Mouse (Mus musculus) heart, embryonic 13.5 days (tissue): ENCODE results near the gene Pilrb2. TPM values are rescaled to one million over a fixed set of nuclear protein-coding genes. Genes with fewer than 3 reads are reported as not detected.

Experiments
- polyA plus RNA-seq: library from polyadenylated mRNA; unstranded; fragments of >200 nt; fragmentation: Nextera tagmentation; extraction: Ambion mirVana; gene quantifications from 2 replicates; pipeline ENCODE4 v1.2.1, GENCODE M21; 2015

Pilrb2 gene
- polyA plus RNA-seq, 1 experiment from 2014 or later, result 3.2 TPM

Other genes with a start within 250 kb of the Pilrb2 start
- gene Fbxo24, start 242.8 kb downstream of the Pilrb2 start, polyA plus RNA-seq, result 0.12 and 0.23 TPM in 2 replicates
- 21.8 and 24.2 TPM in 2 replicates for gene Lrch4, start 242.7 kb downstream of the Pilrb2 start, polyA plus RNA-seq
- 5.5 TPM in 2 replicates for gene Gm20605, start 242.6 kb downstream of the Pilrb2 start, polyA plus RNA-seq
- 3.9 and 4.1 TPM in 2 replicates for gene Sap25, start 230.5 kb downstream of the Pilrb2 start, polyA plus RNA-seq
- gene Irs3, start 226.1 kb downstream of the Pilrb2 start, polyA plus RNA-seq, result 0.14 TPM in 1 of 2 replicates, not detected in the other
- 19.7 and 20.7 TPM in 2 replicates for gene Agfg2, start 187.1 kb downstream of the Pilrb2 start, polyA plus RNA-seq
- gene Nyap1, start 130.2 kb downstream of the Pilrb2 start, polyA plus RNA-seq, result 1.3 and 1.5 TPM in 2 replicates
- 128 and 131 TPM in 2 replicates for gene Tsc22d4, start 126.1 kb downstream of the Pilrb2 start, polyA plus RNA-seq
- gene Ppp1r35, start 93.0 kb downstream of the Pilrb2 start, polyA plus RNA-seq, result 18.3 and 22.3 TPM in 2 replicates
- 6.2 and 8.5 TPM in 2 replicates for gene Mepce, start 84.2 kb downstream of the Pilrb2 start, polyA plus RNA-seq
- gene Zcwpw1, start 84.0 kb downstream of the Pilrb2 start, polyA plus RNA-seq, result 7.6 and 7.7 TPM in 2 replicates
- gene Pilra, start 35.5 kb downstream of the Pilrb2 start, polyA plus RNA-seq, result 2.1 and 4.2 TPM in 2 replicates
- 0.59 and 0.71 TPM in 2 replicates for gene Pilrb1, start 13.7 kb downstream of the Pilrb2 start, polyA plus RNA-seq
- 0.13 TPM in 1 of 2 replicates, not detected in the other for gene Cyp3a13, start 49.8 kb upstream of the Pilrb2 start, polyA plus RNA-seq
- gene Gjc3, start 91.3 kb upstream of the Pilrb2 start, polyA plus RNA-seq, result 0.04 TPM in 2 replicates
- not detected in 2 replicates for gene Azgp1, start 109.7 kb upstream of the Pilrb2 start, polyA plus RNA-seq
- gene Smok3a, start 149.4 kb upstream of the Pilrb2 start, polyA plus RNA-seq, result not detected in 2 replicates
- not detected in 2 replicates for gene Smok3b, start 149.6 kb upstream of the Pilrb2 start, polyA plus RNA-seq
- not detected in 2 replicates for gene Smok3c, start 181.4 kb upstream of the Pilrb2 start, polyA plus RNA-seq
- 8.6 and 8.7 TPM in 2 replicates for gene Zkscan1, start 213.3 kb upstream of the Pilrb2 start, polyA plus RNA-seq
- gene Zscan21, start 245.1 kb upstream of the Pilrb2 start, polyA plus RNA-seq, result 39.1 and 39.4 TPM in 2 replicates